Mouse (Mus musculus) kidney, embryonic 14.5 days (tissue): ENCODE measurements around the gene Slc25a4. TPM values are rescaled to one million over a fixed set of nuclear protein-coding genes. Genes with fewer than 3 reads are reported as not detected.
"Not testable (repeated sequence)": the region's sequence is repeated elsewhere in the genome, so short reads cannot be mapped to it uniquely, and the experiment has no call there.

ENCODE experiments used
- ATAC-seq: fragments of 200-750 bp; cut with Nextera tagmentation; 2 replicates; pipeline ENCODE4 v1.8.0; 2017; ENCODE audit warnings: moderate number of reproducible peaks, mild to moderate bottlenecking, moderate TSS enrichment, moderate library complexity; ENCODE audit not compliant: low FRiP score, low TSS enrichment
- H3K27ac ChIP-seq: fragments of 300-500 bp; sonication (generic); 2 replicates; pipeline ENCODE4 v1.5.1; 2014; ENCODE audit warnings: low read depth, mild to moderate bottlenecking, low read length, moderate library complexity, mixed read lengths
- H3K27me3 ChIP-seq: fragments of 300-500 bp; sonication (generic); 2 replicates; pipeline ENCODE4 v1.6.1; 2014; ENCODE audit warnings: mild to moderate bottlenecking, low read length; ENCODE audit not compliant: control insufficient read depth, insufficient read depth
- H3K36me3 ChIP-seq: fragments of 300-500 bp; sonication (generic); 2 replicates; pipeline ENCODE4 v1.6.1; 2014; ENCODE audit warnings: low read length, mixed read lengths; ENCODE audit not compliant: control insufficient read depth, insufficient read depth
- H3K4me1 ChIP-seq: fragments of 300-500 bp; sonication (generic); 2 replicates; pipeline ENCODE4 v1.6.1; 2014; ENCODE audit warnings: low read length, mixed read lengths; ENCODE audit not compliant: control insufficient read depth, insufficient read depth
- H3K4me2 ChIP-seq: fragments of 300-500 bp; sonication (generic); replicated peaks from 2 replicates; pipeline ENCODE4 v1.6.1; 2014; ENCODE audit warnings: low read depth, mild to moderate bottlenecking, low read length
- H3K4me3 ChIP-seq: fragments of 300-500 bp; sonication (generic); 2 replicates; pipeline ENCODE4 v1.5.1; 2014; ENCODE audit warnings: mild to moderate bottlenecking, low read length
- H3K9ac ChIP-seq: fragments of 300-500 bp; sonication (generic); 2 replicates; pipeline ENCODE4 v1.6.1; 2014; ENCODE audit warnings: low read depth, mild to moderate bottlenecking, low read length, moderate library complexity
- H3K9me3 ChIP-seq: fragments of 300-500 bp; sonication (generic); 2 replicates; pipeline ENCODE4 v1.6.1; 2016; ENCODE audit warnings: low read length; ENCODE audit not compliant: control insufficient read depth
- WGBS: fragments of 180-500 bp; shearing (Covaris S2); extraction: QIAGEN DNeasy Blood & Tissue Kit; methylation state at CpG from one replicate; pipeline ENCODE4 v1.1.7; 2014; 5-methylcytosine and 5-hydroxymethylcytosine counted together
- polyA plus RNA-seq: library from polyadenylated mRNA; unstranded; fragments of >200 nt; fragmentation: Nextera tagmentation; extraction: Ambion mirVana; gene quantifications from 2 replicates; pipeline ENCODE4 v1.2.1, GENCODE M21; 2014

The Slc25a4 gene
- polyA plus RNA-seq, 1 experiment from 2014 or later: 535 TPM

- 92% methylated on average over 4 of the region's 4 CpGs for WGBS
Measured at GRCm38 (mm10) chr8:46234736-46235135, 23.7 kb upstream of the Slc25a4 start.

GRCm38 (mm10) chr8:46232798-46233197, 21.7 kb upstream of the Slc25a4 start:
- Histone ChIP-seq H3K4me2 (no peak overlapping the region), H3K9ac (no peak overlapping the region), H3K36me3 (no peaks in the 10 kb centered on the region), H3K27ac (no peak overlapping the region), H3K4me3 (no peak overlapping the region), H3K27me3 (no peaks in the 10 kb centered on the region; the same call in 1 of the 2 replicates), H3K9me3 (no peaks in the 10 kb centered on the region), H3K4me1 (no peaks in the 10 kb centered on the region)
- 67% methylated on average over 8 of the region's 8 CpGs for WGBS
- no peak for ATAC-seq

More at GRCm38 (mm10) chr8:46234736-46235135, 23.7 kb upstream of the Slc25a4 start:
- H3K9me3 ChIP-seq: no peaks in the 10 kb centered on the region
- H3K27me3 ChIP-seq: no peaks in the 10 kb centered on the region; the same call in 1 of the 2 replicates
- H3K36me3 ChIP-seq: no peaks in the 10 kb centered on the region
- no peak overlapping the region for H3K4me2 ChIP-seq
- H3K9ac ChIP-seq: no peak overlapping the region
- H3K27ac ChIP-seq: no peak overlapping the region
- H3K4me1 ChIP-seq: no peaks in the 10 kb centered on the region
- H3K4me3 ChIP-seq: no peak overlapping the region
- no peak for ATAC-seq

GRCm38 (mm10) chr8:46231968-46232367, 20.9 kb upstream of the Slc25a4 start:
- WGBS: 88% methylated on average over 7 of the region's 7 CpGs
- H3K27ac ChIP-seq, H3K4me1 ChIP-seq, H3K4me2 ChIP-seq, H3K4me3 ChIP-seq, H3K27me3 ChIP-seq, ATAC-seq, H3K9ac ChIP-seq, H3K9me3 ChIP-seq, H3K36me3 ChIP-seq: not testable (repeated sequence)

GRCm38 (mm10) chr8:46226622-46227021, 15.5 kb upstream of the Slc25a4 start:
- Histone ChIP-seq H3K4me1 (no peaks in the 10 kb centered on the region), H3K27ac (no peak overlapping the region), H3K9ac (no peak overlapping the region), H3K4me3 (no peak overlapping the region), H3K4me2 (no peak overlapping the region), H3K27me3 (no peaks in the 10 kb centered on the region), H3K9me3 (no peaks in the 10 kb centered on the region), H3K36me3 (no peaks in the 10 kb centered on the region)
- WGBS: 65% methylated on average over 5 of the region's 5 CpGs
- no peak for ATAC-seq

GRCm38 (mm10) chr8:46225501-46225900, 14.4 kb upstream of the Slc25a4 start:
- Histone ChIP-seq H3K4me3 (no peak overlapping the region), H3K4me1 (no peaks in the 10 kb centered on the region), H3K36me3 (no peaks in the 10 kb centered on the region), H3K27ac (no peak overlapping the region), H3K27me3 (no peaks in the 10 kb centered on the region), H3K9me3 (no peaks in the 10 kb centered on the region), H3K9ac (no peak overlapping the region), H3K4me2 (no peak overlapping the region)
- ATAC-seq: no peak
- WGBS: 79% methylated on average over 3 of the region's 3 CpGs

GRCm38 (mm10) chr8:46220566-46220965, 9.5 kb upstream of the Slc25a4 start:
- no peaks in the 10 kb centered on the region for H3K27me3 ChIP-seq
- H3K9ac ChIP-seq: no peak overlapping the region
- 75% methylated on average over 3 of the region's 3 CpGs for WGBS
- H3K4me1 ChIP-seq: peaks cover 4% of the 10 kb centered on the region; the same call in 1 of the 2 replicates
- H3K27ac ChIP-seq: no peak overlapping the region
- no peaks in the 10 kb centered on the region for H3K9me3 ChIP-seq
- H3K4me2 ChIP-seq: no peak overlapping the region
- no peaks in the 10 kb centered on the region for H3K36me3 ChIP-seq
- no peak for ATAC-seq
- H3K4me3 ChIP-seq: no peak overlapping the region

- 2% methylated on average over 14 of the region's 14 CpGs for WGBS
- Histone ChIP-seq H3K36me3 (no peaks in the 10 kb centered on the region), H3K4me2 (peak overlapping the region; percentile 59), H3K27me3 (no peaks in the 10 kb centered on the region), H3K9ac (peak overlapping the region; percentile 62), H3K9me3 (no peaks in the 10 kb centered on the region), H3K27ac (no peak overlapping the region), H3K4me1 (peaks cover 4% of the 10 kb centered on the region; the same call in 1 of the 2 replicates), H3K4me3 (peak overlapping the region; percentile 35)
- peak; percentile 91 for ATAC-seq
Measured at GRCm38 (mm10) chr8:46216838-46217237, 5.8 kb upstream of the Slc25a4 start.

GRCm38 (mm10) chr8:46213971-46214480, 2.9 kb upstream of the Slc25a4 start:
- no peak overlapping the region for H3K27ac ChIP-seq
- WGBS: 32% methylated on average over 2 of the region's 2 CpGs
- no peak overlapping the region for H3K9ac ChIP-seq
- no peak overlapping the region for H3K4me2 ChIP-seq
- peaks cover 14% of the 10 kb centered on the region; the same call in 1 of the 2 replicates for H3K4me1 ChIP-seq
- ATAC-seq: no peak
- no peaks in the 10 kb centered on the region for H3K27me3 ChIP-seq
- peaks cover 3% of the 10 kb centered on the region; the same call in 1 of the 2 replicates for H3K36me3 ChIP-seq
- no peak overlapping the region for H3K4me3 ChIP-seq
- no peaks in the 10 kb centered on the region for H3K9me3 ChIP-seq

- no peaks in the 10 kb centered on the region for H3K9me3 ChIP-seq
- no peak overlapping the region for H3K4me2 ChIP-seq
- no peak overlapping the region for H3K4me3 ChIP-seq
- no peak overlapping the region for H3K27ac ChIP-seq
- no peak for ATAC-seq
- no peak overlapping the region for H3K9ac ChIP-seq
- H3K4me1 ChIP-seq: peaks cover 22% of the 10 kb centered on the region
- H3K27me3 ChIP-seq: no peaks in the 10 kb centered on the region
- H3K36me3 ChIP-seq: peaks cover 21% of the 10 kb centered on the region
- WGBS: 44% methylated on average over 7 of the region's 7 CpGs
Measured at GRCm38 (mm10) chr8:46212194-46212593, 1.1 kb upstream of the Slc25a4 start.
